Mouse (Mus musculus) embryonic fibroblast, embryonic 13.5 days (primary cell): Measurements from ENCODE around the gene Gjb2.

ENCODE experiments used
- CTCF ChIP-seq: IDR thresholded peaks from 2 replicates; pipeline ENCODE4 v1.5.1; 2011; ENCODE audit warnings: mild to moderate bottlenecking, control low read depth, low read length, moderate library complexity, borderline replicate concordance; ENCODE audit not compliant: insufficient read depth
- POLR2A ChIP-seq: IDR thresholded peaks from 2 replicates; pipeline ENCODE4 v1.6.1; 2011; ENCODE audit warnings: low read depth, mild to moderate bottlenecking, control low read depth, low read length, moderate library complexity

DNA sequence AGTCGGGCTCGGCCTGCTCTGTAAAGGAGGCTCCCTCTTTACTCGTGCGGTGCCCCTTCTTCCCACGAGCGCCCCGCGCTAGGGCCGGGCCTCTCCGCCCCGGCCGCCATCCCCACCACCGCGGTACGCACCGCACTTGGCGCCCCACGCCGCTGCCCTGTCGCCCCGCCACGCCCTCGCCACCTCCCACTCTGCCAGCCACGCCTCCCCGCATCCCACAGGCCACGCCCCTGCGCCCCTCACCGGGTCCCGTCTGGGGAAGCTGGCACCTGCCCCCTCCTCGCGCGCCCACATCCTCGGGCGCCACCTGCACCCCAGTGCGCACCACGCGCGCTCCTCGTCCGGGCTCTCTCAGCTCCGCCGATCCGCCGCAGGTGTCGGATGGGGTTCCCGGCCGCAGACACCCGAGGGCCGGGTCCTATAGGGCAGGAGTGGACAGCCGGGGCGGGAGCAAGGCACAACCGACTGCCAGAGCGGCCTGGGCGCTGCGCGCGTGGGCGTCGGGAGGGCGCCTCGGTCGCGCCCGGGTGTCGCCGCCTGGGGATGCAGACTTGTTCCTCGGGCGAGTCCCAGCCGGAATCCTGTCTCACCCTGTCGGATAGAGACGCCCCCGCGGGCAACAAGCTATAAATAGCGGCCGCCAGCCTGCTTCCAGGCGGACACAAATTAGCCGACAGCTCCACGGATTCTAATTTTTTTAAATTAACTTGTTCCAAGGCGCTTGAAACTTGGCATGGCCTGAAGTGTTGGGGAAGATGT is 46.8 kb downstream of the Gjb2 start, which contains the start of gene Gja3:
- TF ChIP-seq CTCF: no peak
- TF ChIP-seq POLR2A: no peak
